Mouse (Mus musculus) CH12.LX (cell line): ENCODE results near the gene Camta1. TPM values are rescaled to one million over a fixed set of nuclear protein-coding genes. Genes with fewer than 3 reads are reported as not detected.

Experiments
- DNase-seq: peaks from one replicate; pipeline ENCODE4 v3.0.0-alpha.2; 2013; ENCODE audit errors: extremely low read depth
- H3K27ac ChIP-seq: 2 replicates; pipeline ENCODE4 v1.5.1; 2012; ENCODE audit warnings: low read depth, mild to moderate bottlenecking, control low read depth, moderate library complexity; ENCODE audit not compliant: insufficient read depth
- H3K27me3 ChIP-seq: replicated peaks from 2 replicates; pipeline ENCODE3; 2012; ENCODE audit warnings: inconsistent platforms
- H3K36me3 ChIP-seq, 2 experiments: replicated peaks in 1 of 2; 2 replicates each; pipeline versions ENCODE3 to v1.6.1; 2012; ENCODE audit warnings: inconsistent platforms in 1 of 2, low read length in 1 of 2, mild to moderate bottlenecking in 1 of 2, mixed read lengths in 1 of 2, moderate library complexity in 1 of 2; ENCODE audit not compliant: control insufficient read depth in 1 of 2, insufficient read depth in 1 of 2
- H3K4me1 ChIP-seq, 2 experiments: 2 replicates each; pipeline ENCODE4 v1.6.1; 2012; ENCODE audit warnings: inconsistent platforms in 1 of 2, moderate library complexity in 1 of 2; ENCODE audit not compliant: insufficient read depth in 2 of 2, control insufficient read depth in 1 of 2
- H3K4me2 ChIP-seq: 2 replicates; pipeline ENCODE4 v1.6.1; 2012; ENCODE audit warnings: low read depth, mild to moderate bottlenecking, control low read depth; ENCODE audit not compliant: poor library complexity, insufficient read depth, severe bottlenecking
- H3K4me3 ChIP-seq, 3 experiments: fragments of 150-350 bp in 1 of 3; sonication (generic) in 1 of 3; replicated peaks in 1 of 3; 2 replicates each; pipeline versions ENCODE3 to v1.5.1; 2011 to 2012; ENCODE audit warnings: low read depth in 2 of 3, low read length in 2 of 3, mild to moderate bottlenecking in 2 of 3, moderate library complexity in 2 of 3, control low read depth in 1 of 3, improper control_type of control experiment in 1 of 3, inconsistent platforms in 1 of 3, mixed read lengths in 1 of 3; ENCODE audit not compliant: poor library complexity in 1 of 3
- H3K79me2 ChIP-seq: replicated peaks from 2 replicates; pipeline ENCODE4 v1.6.1; 2012; ENCODE audit warnings: mild to moderate bottlenecking, moderate library complexity; ENCODE audit not compliant: control insufficient read depth, poor library complexity, insufficient read depth, severe bottlenecking; ENCODE audit errors: extremely low read depth
- H3K9ac ChIP-seq: 2 replicates; pipeline ENCODE4 v1.6.1; 2012; ENCODE audit warnings: low read depth, mild to moderate bottlenecking, control low read depth, moderate library complexity; ENCODE audit not compliant: insufficient read depth
- H3K9me3 ChIP-seq: replicated peaks from 2 replicates; pipeline ENCODE3; 2012; ENCODE audit warnings: low read length, inconsistent platforms, mixed read lengths
- E2F4 ChIP-seq: IDR thresholded peaks from 2 replicates; pipeline ENCODE4 v1.6.1; 2011; ENCODE audit warnings: low read depth, low read length, improper control_type of control experiment; ENCODE audit not compliant: insufficient replicate concordance
- ELF1 ChIP-seq: IDR thresholded peaks from 2 replicates; pipeline ENCODE4 v1.6.1; 2014; ENCODE audit warnings: low read depth, mild to moderate bottlenecking, inconsistent platforms, low read length, improper control_type of control experiment
- EP300 ChIP-seq: IDR thresholded peaks from 2 replicates; pipeline ENCODE4 v1.6.1; 2011; ENCODE audit warnings: low read length, improper control_type of control experiment
- JUND ChIP-seq: conservative IDR thresholded peaks from 2 replicates; pipeline ENCODE4 v1.6.1; 2011; ENCODE audit warnings: low read depth, low read length, improper control_type of control experiment
- MAZ ChIP-seq: IDR thresholded peaks from 2 replicates; pipeline ENCODE4 v1.6.1; 2012; ENCODE audit warnings: low read depth, mild to moderate bottlenecking, inconsistent platforms, low read length, improper control_type of control experiment, moderate library complexity
- MEF2A ChIP-seq: IDR thresholded peaks from 2 replicates; pipeline ENCODE4 v1.6.1; 2014; ENCODE audit warnings: low read depth, mild to moderate bottlenecking, inconsistent platforms, low read length, improper control_type of control experiment, borderline replicate concordance
- MXI1 ChIP-seq: IDR thresholded peaks from 2 replicates; pipeline ENCODE4 v1.6.1; 2011; ENCODE audit warnings: mild to moderate bottlenecking, low read depth, low read length, improper control_type of control experiment
- MYC ChIP-seq: IDR thresholded peaks from 2 replicates; pipeline ENCODE4 v1.6.1; 2011; ENCODE audit warnings: low read depth, mild to moderate bottlenecking, improper control_type of control experiment, low read length
- NELFE ChIP-seq: IDR thresholded peaks from 2 replicates; pipeline ENCODE4 v1.6.1; 2011; ENCODE audit warnings: low read depth, low read length, improper control_type of control experiment
- NRF1 ChIP-seq: IDR thresholded peaks from 2 replicates; pipeline ENCODE4 v1.6.1; 2014; ENCODE audit warnings: low read depth, mild to moderate bottlenecking, inconsistent platforms, low read length, improper control_type of control experiment, moderate library complexity
- PAX5 ChIP-seq: IDR thresholded peaks from 2 replicates; pipeline ENCODE4 v1.6.1; 2012; ENCODE audit warnings: low read length, inconsistent platforms, mixed read lengths
- POLR2A ChIP-seq: IDR thresholded peaks from 2 replicates; pipeline ENCODE4 v1.6.1; 2011; ENCODE audit warnings: low read depth, mild to moderate bottlenecking, improper control_type of control experiment, low read length
- POLR2AphosphoS2 ChIP-seq: IDR thresholded peaks from 2 replicates; pipeline ENCODE4 v1.6.1; 2011; ENCODE audit warnings: low read depth, low read length, improper control_type of control experiment
- RAD21 ChIP-seq: IDR thresholded peaks from 2 replicates; pipeline ENCODE4 v1.6.1; 2011; ENCODE audit warnings: low read depth, mild to moderate bottlenecking, low read length, improper control_type of control experiment, moderate library complexity
- RCOR1 ChIP-seq: conservative IDR thresholded peaks from 2 replicates; pipeline ENCODE4 v1.6.1; 2012; ENCODE audit warnings: low read depth, mild to moderate bottlenecking, inconsistent platforms, low read length, improper control_type of control experiment
- SMC3 ChIP-seq: IDR thresholded peaks from 2 replicates; pipeline ENCODE4 v1.6.1; 2011; ENCODE audit warnings: low read depth, low read length, improper control_type of control experiment
- ZC3H11A ChIP-seq: IDR thresholded peaks from 2 replicates; pipeline ENCODE4 v1.6.1; 2012; ENCODE audit warnings: low read depth, mild to moderate bottlenecking, inconsistent platforms, low read length, improper control_type of control experiment
- ZKSCAN1 ChIP-seq: IDR thresholded peaks from 2 replicates; pipeline ENCODE4 v1.6.1; 2012; ENCODE audit warnings: low read depth, inconsistent platforms, low read length, improper control_type of control experiment, borderline replicate concordance
- ZMIZ1 ChIP-seq: IDR thresholded peaks from 2 replicates; pipeline ENCODE4 v1.6.1; 2012; ENCODE audit warnings: low read depth, mild to moderate bottlenecking, inconsistent platforms, low read length, improper control_type of control experiment
- ZNF384 ChIP-seq: IDR thresholded peaks from 2 replicates; pipeline ENCODE4 v1.6.1; 2012; ENCODE audit warnings: low read depth, low read length, improper control_type of control experiment, inconsistent platforms
- dilution Hi-C: fragments of 300-500 bp; cut with MboI; formaldehyde crosslinking; loops from 2 replicates; pipeline ENCODE4 v1.14.3; 2020; ENCODE audit warnings: low sequenced_read_pairs; ENCODE audit not compliant: extremely low pct_unique_long_range_greater_than_20kb, extremely low pct_ligation_motif_present
- in situ Hi-C: fragments of 300-500 bp; cut with MboI; formaldehyde crosslinking; loops from 3 replicates; pipeline ENCODE4 v1.14.3; 2019; ENCODE audit warnings: low sequenced_read_pairs, low pct_ligation_motif_present, low pct_unique_long_range_greater_than_20kb, mixed read lengths
- polyA plus RNA-seq: library from polyadenylated mRNA; unstranded; fragments of >175 nt; gene quantifications from 2 replicates; pipeline ENCODE4 v1.2.1, GENCODE M21; 2012; ENCODE audit warnings: low read depth; ENCODE audit not compliant: insufficient read length
- total RNA-seq, 2 experiments: library from RNA; depleted of rRNA; stranded (reverse); fragments of 300-350 nt in 1 of 2; fragments of >200 nt in 1 of 2; gene quantifications; 2 replicates each; pipeline ENCODE4 v1.2.3; 2012 to 2014

The Camta1 gene
- total and polyA plus RNA-seq, 3 experiments, result 9.9 to 32.5 (median 15.3) TPM

GRCm38 (mm10) chr4:151515316-151515715, 346.4 kb downstream of the Camta1 start:
- H3K27me3 ChIP-seq, result no peaks in the 10 kb centered on the region
- no peak overlapping the region for H3K9ac ChIP-seq
- dilution Hi-C loops, result no loop called here
- DNase-seq, result no peak
- H3K36me3 ChIP-seq, result no peaks in the 10 kb centered on the region
- no peaks in the 10 kb centered on the region for H3K79me2 ChIP-seq
- peaks cover 86% of the 10 kb centered on the region for H3K9me3 ChIP-seq
- TF ChIP-seq RAD21 (no peak), MAZ (no peak), ZC3H11A (no peak), EP300 (no peak), ZKSCAN1 (no peak)
- in situ Hi-C loops, result no loop called here
- no peak overlapping the region for H3K27ac ChIP-seq
- no peaks in the 10 kb centered on the region for H3K4me1 ChIP-seq
- H3K4me2 ChIP-seq, result no peak overlapping the region
- H3K4me3 ChIP-seq, result no peak overlapping the region

GRCm38 (mm10) chr4:151511092-151511491, 350.6 kb downstream of the Camta1 start:
- H3K27ac ChIP-seq, result no peak overlapping the region
- H3K4me2 ChIP-seq, result no peak overlapping the region
- no peaks in the 10 kb centered on the region for H3K79me2 ChIP-seq
- H3K4me3 ChIP-seq, result no peak overlapping the region
- no peaks in the 10 kb centered on the region for H3K4me1 ChIP-seq
- dilution Hi-C loops (no loop called here), in situ Hi-C loops (no loop called here)
- DNase-seq, result no peak
- TF ChIP-seq RAD21, result no peak; the same call in 1 of the 2 replicates
- no peak for TF ChIP-seq MXI1
- no peak for TF ChIP-seq POLR2AphosphoS2
- TF ChIP-seq SMC3, result no peak
- TF ChIP-seq RCOR1, result no peak
- no peak for TF ChIP-seq ZMIZ1
- TF ChIP-seq MAZ, result no peak
- TF ChIP-seq POLR2A, result no peak
- no peak for TF ChIP-seq ZC3H11A
- TF ChIP-seq MYC, result no peak
- no peak for TF ChIP-seq NELFE
- TF ChIP-seq ZNF384, result no peak
- no peak for TF ChIP-seq ZKSCAN1
- no peak for TF ChIP-seq ELF1
- TF ChIP-seq JUND, result no peak
- TF ChIP-seq PAX5, result no peak
- TF ChIP-seq NRF1, result no peak
- TF ChIP-seq MEF2A, result no peak
- no peak for TF ChIP-seq E2F4
- H3K9ac ChIP-seq, result no peak overlapping the region
- H3K27me3 ChIP-seq, result no peaks in the 10 kb centered on the region
- no peaks in the 10 kb centered on the region for H3K36me3 ChIP-seq
- peaks cover 80% of the 10 kb centered on the region for H3K9me3 ChIP-seq
